Mouse (Mus musculus): Measurements from ENCODE around the gene Sema3f. TPM values are rescaled to one million over a fixed set of nuclear protein-coding genes. Genes with fewer than 3 reads are reported as not detected.
A peak's percentile ranks its signal among the peaks of the same experiment; 100 is the strongest.

The Sema3f gene
- polyA plus RNA-seq, 1 experiment from 2014 or later, result 38.4 TPM

- Histone ChIP-seq H3K4me3 (ENCODE audit: low read length) (no peak overlapping the region), H3K4me1 (ENCODE audit: control insufficient read depth, insufficient read depth, low read length) (peaks cover 1% of the 10 kb centered on the region; the same call in 1 of the 2 replicates), H3K9me3 (ENCODE audit: control insufficient read depth, low read length) (no peaks in the 10 kb centered on the region), H3K9ac (ENCODE audit: low read depth, low read length) (no peak overlapping the region), H3K4me2 (replicated peaks; ENCODE audit: low read depth, low read length) (no peak overlapping the region), H3K27ac (ENCODE audit: low read depth, low read length) (no peak overlapping the region), H3K27me3 (ENCODE audit: control insufficient read depth, insufficient read depth, low read length) (no peaks in the 10 kb centered on the region), H3K36me3 (ENCODE audit: control insufficient read depth, insufficient read depth, low read length) (no peaks in the 10 kb centered on the region)
- no peak for ATAC-seq (ENCODE audit: low FRiP score, low TSS enrichment)
- 73% methylated on average over 7 of the region's 7 CpGs for WGBS
Measured at GRCm38 (mm10) chr9:107650225-107650624, 60.0 kb downstream of the Sema3f start.

GRCm38 (mm10) chr9:107648767-107649166, 61.5 kb downstream of the Sema3f start:
- Histone ChIP-seq H3K4me3 (ENCODE audit: low read length) (no peak overlapping the region), H3K27ac (ENCODE audit: low read depth, low read length) (no peak overlapping the region), H3K4me1 (ENCODE audit: control insufficient read depth, insufficient read depth, low read length) (peaks cover 6% of the 10 kb centered on the region; the same call in 1 of the 2 replicates), H3K9me3 (ENCODE audit: control insufficient read depth, low read length) (no peaks in the 10 kb centered on the region), H3K9ac (ENCODE audit: low read depth, low read length) (no peak overlapping the region), H3K36me3 (ENCODE audit: control insufficient read depth, insufficient read depth, low read length) (no peaks in the 10 kb centered on the region), H3K4me2 (replicated peaks; ENCODE audit: low read depth, low read length) (no peak overlapping the region), H3K27me3 (ENCODE audit: control insufficient read depth, insufficient read depth, low read length) (no peaks in the 10 kb centered on the region)
- whole genome bisulfite sequencing, result 79% methylated on average over 3 of the region's 3 CpGs
- ATAC-seq (ENCODE audit: low FRiP score, low TSS enrichment), result no peak

DNA sequence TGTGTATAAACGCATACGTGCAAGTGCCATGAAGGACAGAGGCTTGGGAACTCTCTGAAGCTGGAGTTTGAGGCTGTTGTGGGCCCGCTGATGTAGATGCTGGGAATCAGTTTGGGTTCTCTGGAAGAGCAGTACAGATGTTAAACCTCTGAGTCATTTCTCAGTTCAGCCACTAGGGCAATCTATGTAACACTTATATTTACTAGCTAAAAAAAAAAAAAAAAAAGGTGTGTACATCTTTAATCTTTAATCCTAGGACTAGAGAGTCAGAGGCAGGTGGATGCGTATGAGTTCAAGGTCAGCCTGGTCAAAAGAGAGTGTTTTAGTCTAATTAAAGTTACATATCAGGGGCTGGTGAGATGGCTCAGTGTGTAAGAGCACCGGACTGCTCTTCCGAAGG, 63.3 kb downstream of the Sema3f start:
- Histone ChIP-seq H3K27ac (ENCODE audit: low read depth, low read length) (no peak overlapping the region), H3K27me3 (ENCODE audit: control insufficient read depth, insufficient read depth, low read length) (no peaks in the 10 kb centered on the region), H3K9me3 (ENCODE audit: control insufficient read depth, low read length) (no peaks in the 10 kb centered on the region), H3K36me3 (ENCODE audit: control insufficient read depth, insufficient read depth, low read length) (no peaks in the 10 kb centered on the region), H3K9ac (ENCODE audit: low read depth, low read length) (no peak overlapping the region), H3K4me2 (replicated peaks; ENCODE audit: low read depth, low read length) (no peak overlapping the region), H3K4me1 (ENCODE audit: control insufficient read depth, insufficient read depth, low read length) (peaks cover 6% of the 10 kb centered on the region; the same call in 1 of the 2 replicates), H3K4me3 (ENCODE audit: low read length) (no peak overlapping the region)
- WGBS, result 83% methylated on average over 6 of the region's 6 CpGs
- no peak for ATAC-seq (ENCODE audit: low FRiP score, low TSS enrichment)

DNA sequence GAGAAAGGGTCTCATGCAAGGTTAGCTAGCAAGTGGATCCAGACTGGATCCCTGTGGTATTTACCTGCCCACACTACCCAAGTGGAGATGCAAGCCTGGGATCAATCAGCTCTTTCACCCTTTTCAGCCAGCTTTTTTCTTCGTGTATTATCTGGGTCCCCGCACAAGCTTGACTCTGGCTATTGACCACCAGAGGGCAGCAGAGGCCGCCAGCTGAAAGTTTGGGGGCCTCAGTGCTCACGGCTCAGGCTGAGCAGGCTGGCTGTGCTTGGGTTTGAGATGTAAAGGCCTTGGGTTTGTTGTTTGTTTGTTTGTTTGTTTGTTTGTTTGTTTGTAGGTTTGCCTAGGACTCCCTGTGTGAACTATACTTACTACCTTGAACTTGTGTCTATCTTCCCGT, 64.7 kb downstream of the Sema3f start:
- Histone ChIP-seq H3K4me3 (ENCODE audit: low read length) (no peak overlapping the region), H3K9ac (ENCODE audit: low read depth, low read length) (no peak overlapping the region), H3K36me3 (ENCODE audit: control insufficient read depth, insufficient read depth, low read length) (no peaks in the 10 kb centered on the region), H3K27ac (ENCODE audit: low read depth, low read length) (no peak overlapping the region), H3K27me3 (ENCODE audit: control insufficient read depth, insufficient read depth, low read length) (no peaks in the 10 kb centered on the region), H3K4me1 (ENCODE audit: control insufficient read depth, insufficient read depth, low read length) (peaks cover 6% of the 10 kb centered on the region; the same call in 1 of the 2 replicates), H3K9me3 (ENCODE audit: control insufficient read depth, low read length) (no peaks in the 10 kb centered on the region), H3K4me2 (replicated peaks; ENCODE audit: low read depth, low read length) (no peak overlapping the region; the same call in 1 of the 2 replicates)
- ATAC-seq (ENCODE audit: low FRiP score, low TSS enrichment), result peak; percentile 71
- 15% methylated on average over 5 of the region's 5 CpGs for WGBS

GRCm38 (mm10) chr9:107645153-107645510, 65.1 kb downstream of the Sema3f start:
- H3K9me3 ChIP-seq (ENCODE audit: control insufficient read depth, low read length), result no peaks in the 10 kb centered on the region
- H3K4me2 ChIP-seq (replicated peaks; ENCODE audit: low read depth, low read length), result peak overlapping the region; percentile 52
- WGBS, result 37% methylated on average over 7 of the region's 7 CpGs
- peak; percentile 40 for ATAC-seq (ENCODE audit: low FRiP score, low TSS enrichment)
- H3K27me3 ChIP-seq (ENCODE audit: control insufficient read depth, insufficient read depth, low read length), result no peaks in the 10 kb centered on the region
- 0 out of 2 replicates have a peak, but pooled peaks cover 6% of the 10 kb centered on the region for H3K4me1 ChIP-seq (ENCODE audit: control insufficient read depth, insufficient read depth, low read length)
- no peaks in the 10 kb centered on the region for H3K36me3 ChIP-seq (ENCODE audit: control insufficient read depth, insufficient read depth, low read length)
- no peak overlapping the region for H3K27ac ChIP-seq (ENCODE audit: low read depth, low read length)
- peak overlapping the region; percentile 62 for H3K9ac ChIP-seq (ENCODE audit: low read depth, low read length)
- peak overlapping the region; percentile 34 for H3K4me3 ChIP-seq (ENCODE audit: low read length)

DNA sequence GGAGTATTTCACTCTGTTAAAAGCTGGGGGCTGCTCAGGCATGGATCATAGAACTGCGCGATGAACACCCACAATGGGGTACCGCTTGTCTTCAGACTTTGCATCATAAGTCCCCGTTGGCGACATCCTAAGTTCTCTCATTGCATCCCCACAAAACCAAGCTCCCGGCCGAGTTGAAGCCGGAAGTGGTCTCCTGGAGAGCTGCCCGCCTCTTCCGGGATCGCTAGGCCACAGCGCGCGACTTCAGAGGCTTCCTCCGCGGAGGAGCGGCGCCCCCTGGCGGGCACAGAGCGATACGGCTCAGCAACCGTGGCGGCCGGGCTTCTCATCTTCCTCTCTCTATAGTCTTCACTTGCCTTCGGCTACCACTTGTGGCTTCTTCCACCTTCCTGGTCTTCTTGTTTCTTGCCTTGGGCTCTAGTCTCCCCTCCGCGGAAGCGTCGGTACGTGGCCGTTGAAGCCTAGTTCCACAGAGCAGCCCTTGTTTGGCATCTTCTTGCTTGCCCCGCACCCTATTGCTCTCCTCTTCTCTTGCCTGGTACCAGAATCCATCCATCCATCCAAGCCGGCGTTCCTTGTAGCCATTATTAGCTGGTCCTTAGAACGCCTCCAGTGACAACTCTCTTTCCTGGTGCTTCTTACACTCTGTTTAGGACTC, 65.7 kb downstream of the Sema3f start:
- 4% methylated on average over 35 of the region's 35 CpGs for WGBS
- Histone ChIP-seq H3K4me2 (replicated peaks; ENCODE audit: low read depth, low read length) (peak overlapping the region; percentile 52), H3K9me3 (ENCODE audit: control insufficient read depth, low read length) (no peaks in the 10 kb centered on the region), H3K36me3 (ENCODE audit: control insufficient read depth, insufficient read depth, low read length) (no peaks in the 10 kb centered on the region), H3K27ac (ENCODE audit: low read depth, low read length) (no peak overlapping the region), H3K9ac (ENCODE audit: low read depth, low read length) (peak overlapping the region; percentile 62), H3K27me3 (ENCODE audit: control insufficient read depth, insufficient read depth, low read length) (no peaks in the 10 kb centered on the region), H3K4me1 (ENCODE audit: control insufficient read depth, insufficient read depth, low read length) (0 out of 2 replicates have a peak, but pooled peaks cover 6% of the 10 kb centered on the region), H3K4me3 (ENCODE audit: low read length) (peak overlapping the region; percentile 34)
- ATAC-seq (ENCODE audit: low FRiP score, low TSS enrichment), result peak; percentile 86

DNA sequence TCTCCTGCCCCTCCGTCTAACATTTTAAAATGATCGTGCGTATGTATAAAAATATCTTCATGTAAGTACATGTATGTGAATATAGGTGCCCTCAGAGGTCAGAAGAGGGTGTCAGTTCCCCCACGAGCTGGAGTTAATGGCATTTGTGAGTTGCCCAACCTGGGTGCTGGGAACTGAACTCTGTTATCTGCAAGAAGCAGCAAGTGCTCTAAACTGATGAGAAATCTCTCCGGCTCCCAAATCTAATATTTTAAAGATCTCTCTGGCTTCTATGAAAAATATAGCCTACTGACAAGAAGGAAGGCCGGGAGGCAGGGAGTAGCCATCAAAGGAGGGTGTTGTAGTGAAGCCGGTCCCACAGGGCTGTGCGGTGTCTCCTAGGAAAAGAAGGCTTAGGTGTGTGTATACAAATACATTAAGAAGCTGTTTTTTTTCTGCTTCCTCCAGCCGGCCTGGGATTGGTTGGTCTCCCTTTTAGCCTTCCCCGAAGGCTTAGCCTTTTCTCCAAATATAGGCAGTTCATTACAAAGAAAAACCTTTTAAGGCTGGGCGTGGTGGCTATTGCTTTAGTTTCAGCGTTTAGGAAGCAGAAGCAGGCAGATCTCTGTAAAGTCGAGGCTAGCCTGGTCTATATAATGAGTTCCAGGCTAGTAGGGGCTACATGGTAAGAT, 66.6 kb downstream of the Sema3f start:
- WGBS, result 93% methylated on average over 13 of the region's 13 CpGs
- H3K4me2 ChIP-seq (replicated peaks; ENCODE audit: low read depth, low read length), result no peak overlapping the region
- no peak overlapping the region for H3K4me3 ChIP-seq (ENCODE audit: low read length)

GRCm38 (mm10) chr9:107641666-107642065, 68.6 kb downstream of the Sema3f start:
- H3K4me2 ChIP-seq (replicated peaks; ENCODE audit: low read depth, low read length), result no peak overlapping the region
- H3K4me3 ChIP-seq (ENCODE audit: low read length), result no peak overlapping the region
- 36% methylated on average over 8 of the region's 8 CpGs for WGBS
- no peak overlapping the region for H3K9ac ChIP-seq (ENCODE audit: low read depth, low read length)
- H3K9me3 ChIP-seq (ENCODE audit: control insufficient read depth, low read length), result no peaks in the 10 kb centered on the region
- no peak overlapping the region for H3K27ac ChIP-seq (ENCODE audit: low read depth, low read length)
- H3K36me3 ChIP-seq (ENCODE audit: control insufficient read depth, insufficient read depth, low read length), result no peaks in the 10 kb centered on the region
- no peaks in the 10 kb centered on the region for H3K27me3 ChIP-seq (ENCODE audit: control insufficient read depth, insufficient read depth, low read length)
- H3K4me1 ChIP-seq (ENCODE audit: control insufficient read depth, insufficient read depth, low read length), result peaks cover 13% of the 10 kb centered on the region
- ATAC-seq (ENCODE audit: low FRiP score, low TSS enrichment), result no peak

More for the DNA sequence above, 66.6 kb downstream of the Sema3f start:
- no peaks in the 10 kb centered on the region for H3K9me3 ChIP-seq (ENCODE audit: control insufficient read depth, low read length)
- ATAC-seq (ENCODE audit: low FRiP score, low TSS enrichment), result no peak
- H3K4me1 ChIP-seq (ENCODE audit: control insufficient read depth, insufficient read depth, low read length), result 0 out of 2 replicates have a peak, but pooled peaks cover 6% of the 10 kb centered on the region
- no peaks in the 10 kb centered on the region for H3K27me3 ChIP-seq (ENCODE audit: control insufficient read depth, insufficient read depth, low read length)
- H3K36me3 ChIP-seq (ENCODE audit: control insufficient read depth, insufficient read depth, low read length), result no peaks in the 10 kb centered on the region
- H3K27ac ChIP-seq (ENCODE audit: low read depth, low read length), result no peak overlapping the region
- H3K9ac ChIP-seq (ENCODE audit: low read depth, low read length), result no peak overlapping the region

- Histone ChIP-seq H3K4me2 (replicated peaks; ENCODE audit: low read depth, low read length) (no peak overlapping the region), H3K27ac (ENCODE audit: low read depth, low read length) (peak overlapping the region; percentile 24; the same call in 1 of the 2 replicates), H3K9me3 (ENCODE audit: control insufficient read depth, low read length) (no peaks in the 10 kb centered on the region), H3K4me3 (ENCODE audit: low read length) (no peak overlapping the region), H3K36me3 (ENCODE audit: control insufficient read depth, insufficient read depth, low read length) (no peaks in the 10 kb centered on the region), H3K9ac (ENCODE audit: low read depth, low read length) (0 out of 2 replicates have a peak overlapping the region, but pooled peaks have one; percentile 12), H3K4me1 (ENCODE audit: control insufficient read depth, insufficient read depth, low read length) (peaks cover 21% of the 10 kb centered on the region), H3K27me3 (ENCODE audit: control insufficient read depth, insufficient read depth, low read length) (no peaks in the 10 kb centered on the region)
- ATAC-seq (ENCODE audit: low FRiP score, low TSS enrichment), result no peak
- WGBS, result 42% methylated on average over 8 of the region's 8 CpGs
Measured at GRCm38 (mm10) chr9:107640257-107640772, 70.0 kb downstream of the Sema3f start.

Data from kidney, embryonic 14.5 days (tissue).